Mouse (Mus musculus) embryonic fibroblast, embryonic 13.5 days (primary cell): ENCODE results near the gene Sox12. TPM values are rescaled to one million over a fixed set of nuclear protein-coding genes. Genes with fewer than 3 reads are reported as not detected.
"Not testable (repeated sequence)": the region's sequence is repeated elsewhere in the genome, so short reads cannot be mapped to it uniquely, and the experiment has no call there.

Experiments
- H3K27ac ChIP-seq: 2 replicates; pipeline ENCODE4 v1.5.1; 2012; ENCODE audit warnings: low read length, control low read depth, inconsistent platforms; ENCODE audit not compliant: insufficient read depth
- H3K4me1 ChIP-seq: 2 replicates; pipeline ENCODE4 v1.6.1; 2011; ENCODE audit warnings: low read length; ENCODE audit not compliant: control insufficient read depth, insufficient read depth
- H3K4me3 ChIP-seq: 2 replicates; pipeline ENCODE4 v1.5.1; 2011; ENCODE audit warnings: mild to moderate bottlenecking, control low read depth, low read length; ENCODE audit not compliant: insufficient read depth
- CTCF ChIP-seq: IDR thresholded peaks from 2 replicates; pipeline ENCODE4 v1.5.1; 2011; ENCODE audit warnings: mild to moderate bottlenecking, control low read depth, low read length, moderate library complexity, borderline replicate concordance; ENCODE audit not compliant: insufficient read depth
- POLR2A ChIP-seq: IDR thresholded peaks from 2 replicates; pipeline ENCODE4 v1.6.1; 2011; ENCODE audit warnings: low read depth, mild to moderate bottlenecking, control low read depth, low read length, moderate library complexity
- polyA plus RNA-seq: library from polyadenylated mRNA; stranded (reverse); fragments of >200 nt; gene quantifications from 2 replicates; pipeline ENCODE4 v1.2.4, GENCODE M21; 2011; ENCODE audit warnings: low read depth; ENCODE audit not compliant: missing spikeins, insufficient read length

Gene Sox12
- polyA plus RNA-seq, 1 experiment = 20.3 TPM

DNA sequence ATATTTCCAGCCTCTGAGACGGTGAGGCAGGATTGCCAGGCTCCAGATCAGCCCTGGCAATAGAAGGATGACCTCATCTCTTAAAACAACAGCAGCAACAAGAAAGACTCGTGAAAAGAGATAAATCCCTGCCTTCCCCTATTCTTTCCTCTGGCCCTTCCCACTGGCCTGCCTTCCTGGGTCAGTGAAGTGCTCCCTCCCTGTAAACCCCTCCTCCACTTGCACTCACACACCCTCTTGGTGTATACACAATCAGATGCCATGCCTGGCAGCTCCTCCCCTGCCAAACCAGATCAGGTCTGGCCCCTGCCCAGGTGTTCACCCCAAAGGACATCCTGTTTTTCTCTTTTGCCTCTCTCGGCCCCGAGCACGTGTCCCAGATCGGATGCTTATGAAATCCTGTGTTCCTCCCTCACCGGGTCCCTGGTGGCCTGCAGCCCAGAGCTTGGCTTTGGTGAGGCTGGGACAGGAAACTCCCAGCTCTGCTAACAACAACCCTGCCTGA lies 37.5 kb downstream of the Sox12 start:
- no peak overlapping the region for H3K27ac ChIP-seq
- no peak overlapping the region for H3K4me3 ChIP-seq
- H3K4me1 ChIP-seq = no peaks in the 10 kb centered on the region
- TF ChIP-seq CTCF = no peak
- no peak for TF ChIP-seq POLR2A

DNA sequence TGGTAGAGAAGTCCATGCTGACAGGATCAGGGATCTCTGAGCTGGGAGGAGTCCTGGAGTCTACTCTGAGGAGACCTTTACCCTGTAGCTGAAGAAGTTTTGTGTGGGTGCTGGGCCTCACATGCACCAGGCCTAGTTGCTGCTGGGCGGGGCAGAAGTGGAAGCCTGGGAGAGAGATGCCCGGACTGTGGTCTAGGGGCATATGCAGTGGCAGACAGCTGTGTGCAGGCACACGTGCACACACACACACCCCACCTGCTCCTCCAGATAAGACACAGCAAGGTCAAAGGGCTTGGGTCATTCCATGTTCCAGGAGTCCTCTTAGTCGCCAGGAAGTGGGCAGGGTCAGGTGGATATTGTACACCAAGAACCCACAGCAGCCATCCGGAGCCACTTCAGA lies 38.2 kb downstream of the Sox12 start:
- Histone ChIP-seq H3K27ac (no peak overlapping the region), H3K4me3 (no peak overlapping the region), H3K4me1 (no peaks in the 10 kb centered on the region)
- TF ChIP-seq CTCF = no peak
- TF ChIP-seq POLR2A = no peak

- H3K4me1 ChIP-seq, H3K27ac ChIP-seq, H3K4me3 ChIP-seq: not testable (repeated sequence)
These were observed 38.9 kb downstream of the Sox12 start for GRCm38 (mm10) chr2:152358977-152359376.

- H3K4me3 ChIP-seq = no peak overlapping the region
- no peak for TF ChIP-seq POLR2A
- no peak for TF ChIP-seq CTCF
- no peak overlapping the region for H3K27ac ChIP-seq
- H3K4me1 ChIP-seq = no peaks in the 10 kb centered on the region
These were observed 40.6 kb downstream of the Sox12 start for GRCm38 (mm10) chr2:152357254-152357653.

GRCm38 (mm10) chr2:152349842-152350540 lies 47.9 kb downstream of the Sox12 start:
- Histone ChIP-seq H3K27ac (peak overlapping the region; percentile 72), H3K4me3 (no peak overlapping the region), H3K4me1 (peaks cover 15% of the 10 kb centered on the region)
- TF ChIP-seq CTCF = no peak
- peak; percentile 29; the same call in 1 of the 2 replicates for TF ChIP-seq POLR2A

DNA sequence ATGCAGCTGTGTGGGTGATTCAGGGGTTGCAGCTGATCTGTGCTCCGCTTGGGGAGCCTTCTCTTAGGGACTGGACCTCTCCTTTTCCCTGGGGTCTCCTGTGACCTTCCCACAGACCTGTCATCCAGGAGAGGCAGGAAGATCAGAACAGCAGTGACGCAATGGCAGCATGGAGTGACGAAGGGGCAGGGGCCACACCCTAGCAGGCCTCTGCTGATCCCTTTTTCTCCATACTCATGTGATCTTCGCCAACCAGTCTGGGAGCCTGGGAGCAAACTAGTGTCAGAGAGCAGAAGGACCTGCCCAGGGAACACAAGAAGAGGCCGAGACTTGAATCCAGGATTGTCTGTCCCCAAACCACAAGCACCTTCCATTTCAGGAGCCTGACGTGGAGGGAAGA lies 48.7 kb downstream of the Sox12 start:
- Histone ChIP-seq H3K4me1 (peaks cover 15% of the 10 kb centered on the region), H3K4me3 (no peak overlapping the region), H3K27ac (peak overlapping the region; percentile 38; the same call in 1 of the 2 replicates)
- TF ChIP-seq POLR2A (no peak), CTCF (no peak)

DNA sequence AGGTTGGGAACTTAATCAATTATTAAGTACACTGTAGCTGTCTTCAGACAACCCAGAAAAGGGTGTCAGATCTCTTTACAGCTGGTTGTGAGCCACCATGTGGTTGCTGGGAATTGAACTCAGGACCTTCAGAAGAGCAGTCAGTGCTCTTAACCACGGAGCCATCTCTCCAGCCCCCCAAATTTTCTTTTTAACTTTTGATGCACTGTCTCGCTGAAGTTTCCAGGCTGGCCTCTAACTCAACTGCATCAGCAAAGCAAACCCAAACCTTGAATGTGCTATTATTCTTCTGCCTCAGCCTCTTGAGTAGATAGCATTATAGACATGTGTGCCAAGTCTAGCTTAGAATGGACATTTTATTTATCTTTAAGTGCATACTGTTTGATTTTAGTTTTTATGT lies 50.1 kb downstream of the Sox12 start:
- H3K4me3 ChIP-seq = no peak overlapping the region
- H3K4me1 ChIP-seq = peaks cover 15% of the 10 kb centered on the region
- H3K27ac ChIP-seq = peak overlapping the region; percentile 47; the same call in 1 of the 2 replicates
- TF ChIP-seq CTCF (no peak), POLR2A (no peak)

- Histone ChIP-seq H3K27ac (peak overlapping the region; percentile 47), H3K4me1 (peaks cover 15% of the 10 kb centered on the region)
These were observed 50.9 kb downstream of the Sox12 start for GRCm38 (mm10) chr2:152346776-152347465.

GRCm38 (mm10) chr2:152345393-152345792 lies 52.5 kb downstream of the Sox12 start:
- TF ChIP-seq POLR2A = no peak
- TF ChIP-seq CTCF = no peak
- peaks cover 9% of the 10 kb centered on the region for H3K4me1 ChIP-seq
- no peak overlapping the region for H3K27ac ChIP-seq
- no peak overlapping the region for H3K4me3 ChIP-seq

More at GRCm38 (mm10) chr2:152346776-152347465, 50.9 kb downstream of the Sox12 start:
- TF ChIP-seq CTCF (no peak), POLR2A (no peak)
- H3K4me3 ChIP-seq = no peak overlapping the region

GRCm38 (mm10) chr2:152344909-152345308 lies 53.0 kb downstream of the Sox12 start:
- H3K27ac ChIP-seq = peak overlapping the region; percentile 67; the same call in 1 of the 2 replicates
- peaks cover 9% of the 10 kb centered on the region for H3K4me1 ChIP-seq
- no peak for TF ChIP-seq POLR2A
- H3K4me3 ChIP-seq = no peak overlapping the region
